Mouse (Mus musculus): ENCODE results near the gene Fam219b. TPM values are rescaled to one million over a fixed set of nuclear protein-coding genes. Genes with fewer than 3 reads are reported as not detected.
A peak's percentile ranks its signal among the peaks of the same experiment; 100 is the strongest.

Fam219b gene
- polyA plus RNA-seq, 1 experiment from 2014 or later = 13.6 TPM

DNA sequence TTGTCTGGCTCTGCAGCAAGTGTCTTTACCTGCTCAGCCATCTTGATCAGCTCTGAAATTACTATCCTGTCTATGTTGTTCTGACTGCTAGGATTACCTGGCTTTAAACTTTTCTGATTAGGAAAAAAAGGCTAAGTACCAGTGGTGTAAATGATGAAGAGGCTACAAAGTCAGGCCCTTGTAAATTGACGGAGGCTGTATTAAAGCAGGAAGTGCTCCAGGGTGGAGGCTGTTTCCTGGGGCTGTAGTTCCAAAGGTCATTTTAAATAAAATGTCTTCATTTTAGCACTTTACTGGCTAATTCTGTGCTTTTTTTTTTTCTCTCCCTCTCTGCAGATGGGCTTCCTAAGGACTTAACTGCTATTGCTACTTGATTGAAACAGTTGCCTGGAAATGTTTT lies 5.4 kb upstream of the Fam219b start:
- no peaks in the 10 kb centered on the region for H3K27me3 ChIP-seq (ENCODE audit: insufficient read depth, low read length)
- H3K27ac ChIP-seq = no peak overlapping the region
- H3K9ac ChIP-seq (ENCODE audit: low read depth, low read length) = no peak overlapping the region
- DNase-seq (ENCODE audit: low spot score) = no peak
- H3K36me3 ChIP-seq (ENCODE audit: insufficient read depth, low read length) = peaks cover 22% of the 10 kb centered on the region
- WGBS = 63% methylated on average over 1 of the region's 1 CpGs
- no peaks in the 10 kb centered on the region for H3K4me1 ChIP-seq (replicated peaks; ENCODE audit: insufficient read depth, low read length)
- no peaks in the 10 kb centered on the region for H3K9me3 ChIP-seq (replicated peaks; ENCODE audit: low read length)
- H3K4me3 ChIP-seq (replicated peaks; ENCODE audit: low read depth, low read length) = no peak overlapping the region
- no peak for TF ChIP-seq CTCF (IDR thresholded peaks at IDR 0.05; ENCODE audit: low read depth)
- ATAC-seq (replicated peaks; ENCODE audit: low FRiP score, low read depth) = no peak
- H3K4me2 ChIP-seq (ENCODE audit: low read length) = no peak overlapping the region

DNA sequence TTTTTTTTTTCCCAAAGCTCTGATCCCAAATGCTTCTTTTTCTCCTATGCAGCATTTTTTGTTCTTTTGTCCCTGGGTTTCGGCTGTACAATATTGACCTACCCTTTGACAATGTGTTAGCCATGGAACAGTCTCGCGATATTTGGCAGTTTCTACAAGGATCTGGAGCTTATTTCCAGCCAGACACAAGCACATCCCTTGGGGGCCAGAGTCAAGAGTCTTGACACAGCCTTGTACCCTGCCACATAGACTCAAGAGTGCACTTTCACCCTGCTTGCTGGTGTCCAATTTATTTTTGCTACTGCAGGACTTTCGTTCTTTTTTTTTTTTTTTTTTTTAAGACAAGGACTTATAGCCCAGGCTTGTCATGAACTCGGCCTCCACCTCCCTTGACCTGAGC lies 966 bp upstream of the Fam219b start:
- no peak for ATAC-seq (replicated peaks; ENCODE audit: low FRiP score, low read depth)
- Histone ChIP-seq H3K9me3 (replicated peaks; ENCODE audit: low read length) (no peaks in the 10 kb centered on the region), H3K4me3 (replicated peaks; ENCODE audit: low read depth, low read length) (no peak overlapping the region), H3K27ac (no peak overlapping the region), H3K4me1 (replicated peaks; ENCODE audit: insufficient read depth, low read length) (peaks cover 8% of the 10 kb centered on the region; the same call in 1 of the 2 replicates), H3K9ac (ENCODE audit: low read depth, low read length) (no peak overlapping the region), H3K4me2 (ENCODE audit: low read length) (peak overlapping the region; percentile 70; the same call in 1 of the 2 replicates), H3K27me3 (ENCODE audit: insufficient read depth, low read length) (no peaks in the 10 kb centered on the region), H3K36me3 (ENCODE audit: insufficient read depth, low read length) (peaks cover 29% of the 10 kb centered on the region)
- DNase-seq (ENCODE audit: low spot score) = no peak
- 86% methylated on average over 5 of the region's 5 CpGs for WGBS
- no peak for TF ChIP-seq CTCF (IDR thresholded peaks at IDR 0.05; ENCODE audit: low read depth)

DNA sequence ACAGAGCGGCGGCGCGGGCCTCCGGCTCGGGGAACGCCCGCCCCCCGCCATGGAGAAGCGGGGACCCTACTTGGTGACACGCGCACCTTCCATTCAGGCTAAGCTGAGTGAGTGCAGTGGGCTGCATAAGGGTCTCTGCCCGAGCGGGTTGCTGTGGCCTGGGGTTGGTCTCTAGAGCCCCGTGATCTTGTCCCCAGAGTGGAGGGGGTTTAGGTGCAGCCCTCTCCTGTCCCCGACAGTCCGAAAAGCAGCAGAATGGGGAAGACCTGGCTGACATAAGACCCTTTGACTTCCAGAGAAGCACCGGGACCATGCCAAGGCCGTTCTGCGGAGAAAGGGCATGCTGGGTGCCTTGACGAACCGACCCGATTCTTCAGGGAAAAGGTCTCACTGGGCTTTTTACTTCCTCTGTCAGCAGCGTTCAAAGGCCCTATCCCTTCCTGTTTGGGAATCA lies 427 bp downstream of the Fam219b start:
- TF ChIP-seq CTCF (IDR thresholded peaks at IDR 0.05; ENCODE audit: low read depth) = no peak
- no peaks in the 10 kb centered on the region for H3K9me3 ChIP-seq (replicated peaks; ENCODE audit: low read length)
- H3K4me2 ChIP-seq (ENCODE audit: low read length) = peak overlapping the region; percentile 70
- 0% methylated on average over 24 of the region's 24 CpGs for WGBS
- peak overlapping the region; percentile 85 for H3K4me3 ChIP-seq (replicated peaks; ENCODE audit: low read depth, low read length)
- peak overlapping the region; percentile 72 for H3K9ac ChIP-seq (ENCODE audit: low read depth, low read length)
- peaks cover 24% of the 10 kb centered on the region for H3K36me3 ChIP-seq (ENCODE audit: insufficient read depth, low read length)
- ATAC-seq (replicated peaks; ENCODE audit: low FRiP score, low read depth) (peak; percentile 55; the same call in 1 of the 2 replicates), DNase-seq (ENCODE audit: low spot score) (peak; percentile 30)
- peaks cover 8% of the 10 kb centered on the region; the same call in 1 of the 2 replicates for H3K4me1 ChIP-seq (replicated peaks; ENCODE audit: insufficient read depth, low read length)
- H3K27me3 ChIP-seq (ENCODE audit: insufficient read depth, low read length) = no peaks in the 10 kb centered on the region
- peak overlapping the region; percentile 85 for H3K27ac ChIP-seq

GRCm38 (mm10) chr9:57539550-57539949 lies 2.2 kb downstream of the Fam219b start:
- Histone ChIP-seq H3K4me2 (ENCODE audit: low read length) (no peak overlapping the region), H3K27ac (no peak overlapping the region), H3K4me3 (replicated peaks; ENCODE audit: low read depth, low read length) (no peak overlapping the region), H3K9ac (ENCODE audit: low read depth, low read length) (no peak overlapping the region), H3K9me3 (replicated peaks; ENCODE audit: low read length) (no peaks in the 10 kb centered on the region), H3K27me3 (ENCODE audit: insufficient read depth, low read length) (no peaks in the 10 kb centered on the region), H3K36me3 (ENCODE audit: insufficient read depth, low read length) (peaks cover 28% of the 10 kb centered on the region), H3K4me1 (replicated peaks; ENCODE audit: insufficient read depth, low read length) (peaks cover 8% of the 10 kb centered on the region; the same call in 1 of the 2 replicates)
- ATAC-seq (replicated peaks; ENCODE audit: low FRiP score, low read depth) (no peak), DNase-seq (ENCODE audit: low spot score) (no peak)
- WGBS = 86% methylated on average over 2 of the region's 2 CpGs
- no peak for TF ChIP-seq CTCF (IDR thresholded peaks at IDR 0.05; ENCODE audit: low read depth)

- Histone ChIP-seq H3K9me3 (replicated peaks; ENCODE audit: low read length) (no peaks in the 10 kb centered on the region), H3K27me3 (ENCODE audit: insufficient read depth, low read length) (no peaks in the 10 kb centered on the region), H3K4me2 (ENCODE audit: low read length) (no peak overlapping the region), H3K4me3 (replicated peaks; ENCODE audit: low read depth, low read length) (no peak overlapping the region), H3K4me1 (replicated peaks; ENCODE audit: insufficient read depth, low read length) (peaks cover 8% of the 10 kb centered on the region; the same call in 1 of the 2 replicates), H3K9ac (ENCODE audit: low read depth, low read length) (no peak overlapping the region), H3K36me3 (ENCODE audit: insufficient read depth, low read length) (peaks cover 40% of the 10 kb centered on the region), H3K27ac (no peak overlapping the region)
- TF ChIP-seq CTCF (IDR thresholded peaks at IDR 0.05; ENCODE audit: low read depth) = peak; percentile 80
- peak; percentile 74 for DNase-seq (ENCODE audit: low spot score)
- ATAC-seq (replicated peaks; ENCODE audit: low FRiP score, low read depth) = no peak
- 8% methylated on average over 1 of the region's 1 CpGs for WGBS
These were observed 4.0 kb downstream of the Fam219b start for GRCm38 (mm10) chr9:57541312-57541711.

GRCm38 (mm10) chr9:57543951-57544350 lies 6.6 kb downstream of the Fam219b start:
- H3K27ac ChIP-seq = no peak overlapping the region
- no peak overlapping the region for H3K4me3 ChIP-seq (replicated peaks; ENCODE audit: low read depth, low read length)
- no peak overlapping the region for H3K4me2 ChIP-seq (ENCODE audit: low read length)
- H3K27me3 ChIP-seq (ENCODE audit: insufficient read depth, low read length) = no peaks in the 10 kb centered on the region
- ATAC-seq (replicated peaks; ENCODE audit: low FRiP score, low read depth) = no peak
- no peak for TF ChIP-seq CTCF (IDR thresholded peaks at IDR 0.05; ENCODE audit: low read depth)
- H3K4me1 ChIP-seq (replicated peaks; ENCODE audit: insufficient read depth, low read length) = no peaks in the 10 kb centered on the region
- peaks cover 53% of the 10 kb centered on the region for H3K36me3 ChIP-seq (ENCODE audit: insufficient read depth, low read length)
- no peak overlapping the region for H3K9ac ChIP-seq (ENCODE audit: low read depth, low read length)
- no peaks in the 10 kb centered on the region for H3K9me3 ChIP-seq (replicated peaks; ENCODE audit: low read length)
- 62% methylated on average over 3 of the region's 3 CpGs for whole genome bisulfite sequencing
- DNase-seq (ENCODE audit: low spot score) = no peak

GRCm38 (mm10) chr9:57547287-57547686 lies 10.0 kb downstream of the Fam219b start:
- Histone ChIP-seq H3K4me2 (ENCODE audit: low read length) (no peak overlapping the region), H3K4me1 (replicated peaks; ENCODE audit: insufficient read depth, low read length) (peaks cover 7% of the 10 kb centered on the region; the same call in 1 of the 2 replicates), H3K9me3 (replicated peaks; ENCODE audit: low read length) (no peaks in the 10 kb centered on the region), H3K27ac (no peak overlapping the region), H3K27me3 (ENCODE audit: insufficient read depth, low read length) (no peaks in the 10 kb centered on the region), H3K4me3 (replicated peaks; ENCODE audit: low read depth, low read length) (no peak overlapping the region), H3K9ac (ENCODE audit: low read depth, low read length) (no peak overlapping the region), H3K36me3 (ENCODE audit: insufficient read depth, low read length) (peaks cover 53% of the 10 kb centered on the region)
- 70% methylated on average over 5 of the region's 5 CpGs for WGBS
- ATAC-seq (replicated peaks; ENCODE audit: low FRiP score, low read depth) = no peak
- TF ChIP-seq CTCF (IDR thresholded peaks at IDR 0.05; ENCODE audit: low read depth) = no peak
- DNase-seq (ENCODE audit: low spot score) = no peak
